Mouse (Mus musculus) heart, postnatal 0 days (tissue): Measurements from ENCODE around the gene Rundc3a. TPM values are rescaled to one million over a fixed set of nuclear protein-coding genes. Genes with fewer than 3 reads are reported as not detected.

ENCODE experiments used
- ATAC-seq: fragments of 200-750 bp; cut with Nextera tagmentation; 2 replicates; pipeline ENCODE4 v1.8.0; 2017; ENCODE audit warnings: low read depth, moderate number of reproducible peaks, moderate library complexity; ENCODE audit not compliant: insufficient read depth
- DNase-seq: peaks from one replicate; pipeline ENCODE4 v3.0.0-alpha.2; 2016; ENCODE audit warnings: low spot score
- H3K27ac ChIP-seq: fragments of 300-500 bp; sonication (generic); 2 replicates; pipeline ENCODE4 v1.5.1; 2014; ENCODE audit warnings: low read depth, mild to moderate bottlenecking
- H3K27me3 ChIP-seq: fragments of 300-500 bp; sonication (generic); 2 replicates; pipeline ENCODE4 v1.6.1; 2014; ENCODE audit warnings: low read length, mixed read lengths; ENCODE audit not compliant: control insufficient read depth, insufficient read depth
- H3K36me3 ChIP-seq: fragments of 300-500 bp; sonication (generic); replicated peaks from 2 replicates; pipeline ENCODE4 v1.6.1; 2014; ENCODE audit warnings: low read length, mixed read lengths; ENCODE audit not compliant: control insufficient read depth, insufficient read depth
- H3K4me1 ChIP-seq: fragments of 300-500 bp; sonication (generic); 2 replicates; pipeline ENCODE4 v1.6.1; 2014; ENCODE audit warnings: antibody characterized with exemption; ENCODE audit not compliant: control insufficient read depth, insufficient read depth
- H3K4me2 ChIP-seq: fragments of 300-500 bp; sonication (generic); 2 replicates; pipeline ENCODE4 v1.6.1; 2014; ENCODE audit warnings: low read depth, mild to moderate bottlenecking, low read length, moderate library complexity
- H3K4me3 ChIP-seq: fragments of 300-500 bp; sonication (generic); 2 replicates; pipeline ENCODE4 v1.5.1; 2014; ENCODE audit warnings: low read depth, low read length
- H3K9ac ChIP-seq: fragments of 300-500 bp; sonication (generic); replicated peaks from 2 replicates; pipeline ENCODE4 v1.6.1; 2014; ENCODE audit warnings: low read depth, low read length, mixed read lengths
- H3K9me3 ChIP-seq: fragments of 300-500 bp; sonication (generic); replicated peaks from 2 replicates; pipeline ENCODE4 v1.6.1; 2016; ENCODE audit warnings: low read length; ENCODE audit not compliant: control insufficient read depth
- CTCF ChIP-seq: IDR thresholded peaks from 2 replicates; pipeline ENCODE4 v1.5.1; 2016; ENCODE audit warnings: antibody characterized with exemption, control low read depth, low read depth
- EP300 ChIP-seq: IDR thresholded peaks from 2 replicates; pipeline ENCODE4 v1.6.1; 2016; ENCODE audit warnings: antibody characterized with exemption, low read depth
- WGBS: fragments of 180-500 bp; shearing (Covaris S2); extraction: QIAGEN DNeasy Blood & Tissue Kit; methylation state at CpG from one replicate; pipeline ENCODE4 v1.1.7; 2014; 5-methylcytosine and 5-hydroxymethylcytosine counted together
- polyA plus RNA-seq: library from polyadenylated mRNA; unstranded; fragments of >200 nt; fragmentation: Nextera tagmentation; extraction: Ambion mirVana; gene quantifications from 2 replicates; pipeline ENCODE4 v1.2.1, GENCODE M21; 2015
- total RNA-seq: library from RNA; depleted of rRNA; stranded (reverse); fragments of >200 nt; gene quantifications from 2 replicates; pipeline ENCODE4 v1.2.3, GENCODE M21; 2014; ENCODE audit warnings: low replicate concordance

The Rundc3a gene
- total and polyA plus RNA-seq, 2 experiments from 2014 or later = 0.74 to 12.5 TPM

DNA sequence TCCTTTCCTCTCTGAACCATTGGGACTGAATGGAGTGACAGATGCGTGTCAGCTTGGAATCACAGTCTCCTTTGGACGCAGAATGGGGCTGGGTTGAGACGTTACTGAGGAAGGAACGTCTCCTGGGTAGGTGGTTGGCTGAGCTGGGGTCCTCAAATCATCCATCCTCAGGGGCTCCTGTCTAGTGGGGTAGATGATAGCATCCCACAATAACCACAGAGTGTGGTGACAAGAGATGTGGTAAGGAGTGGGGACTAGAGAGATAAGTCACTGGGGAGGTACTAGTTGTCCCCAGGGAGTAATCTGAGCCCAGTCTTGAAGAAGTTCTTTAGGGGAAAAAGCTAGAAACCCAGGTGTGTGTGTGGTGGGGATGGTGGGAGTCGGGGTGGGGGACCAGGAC is 24.9 kb upstream of the Rundc3a start:
- Histone ChIP-seq H3K4me3 (no peak overlapping the region), H3K9me3 (no peaks in the 10 kb centered on the region), H3K4me1 (no peaks in the 10 kb centered on the region), H3K36me3 (no peaks in the 10 kb centered on the region), H3K4me2 (no peak overlapping the region), H3K27ac (no peak overlapping the region), H3K9ac (no peak overlapping the region), H3K27me3 (no peaks in the 10 kb centered on the region; the same call in 1 of the 2 replicates)
- 61% methylated on average over 5 of the region's 5 CpGs for whole genome bisulfite sequencing
- no peak for ATAC-seq
- TF ChIP-seq EP300 (no peak), CTCF (no peak)
- DNase-seq = no peak

DNA sequence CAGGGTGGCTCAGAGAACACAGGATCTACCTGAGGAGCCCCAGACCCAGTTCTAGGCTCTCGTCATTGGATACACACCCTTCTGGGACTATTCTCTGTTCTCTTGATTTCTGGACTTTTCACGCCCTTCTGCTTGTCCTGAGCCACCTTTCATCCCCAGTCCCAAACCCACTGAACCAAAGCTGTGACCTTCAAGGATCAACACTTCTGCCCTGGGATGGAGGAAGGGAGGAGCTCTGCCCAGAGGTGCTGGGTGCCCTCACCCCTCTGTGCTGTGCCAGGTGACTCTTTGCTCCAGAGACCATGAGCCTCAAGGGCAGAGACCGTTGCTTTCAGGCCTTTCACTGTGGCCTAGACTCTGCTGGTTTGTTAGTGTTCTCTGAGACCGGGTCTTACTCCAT is 23.9 kb upstream of the Rundc3a start:
- ATAC-seq = no peak
- WGBS = 89% methylated on average over 4 of the region's 4 CpGs

DNA sequence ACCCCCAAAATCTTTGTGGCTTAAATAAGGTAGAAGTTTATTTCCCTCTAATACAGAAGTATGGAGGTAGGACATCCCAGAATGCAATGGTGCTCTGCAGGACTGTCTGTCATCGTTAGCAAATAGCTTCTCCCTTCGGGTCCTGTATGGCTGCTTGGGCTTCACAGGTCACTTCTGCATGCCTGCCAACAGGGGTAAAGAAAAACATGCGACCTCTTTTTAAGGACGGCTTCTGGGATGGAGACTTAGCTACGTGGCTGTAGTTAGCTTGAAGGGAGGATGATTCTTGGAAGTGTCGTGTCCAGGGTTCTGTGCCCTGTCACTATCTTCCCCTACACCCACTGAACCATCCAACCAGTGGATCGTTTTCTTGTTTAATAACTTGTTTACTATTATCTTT is 22.9 kb upstream of the Rundc3a start:
- TF ChIP-seq EP300 (no peak), CTCF (no peak)
- DNase-seq (no peak), ATAC-seq (no peak)
- Histone ChIP-seq H3K27me3 (no peaks in the 10 kb centered on the region; the same call in 1 of the 2 replicates), H3K4me2 (no peak overlapping the region), H3K4me1 (peaks cover 2% of the 10 kb centered on the region; the same call in 1 of the 2 replicates), H3K9ac (no peak overlapping the region), H3K4me3 (no peak overlapping the region), H3K36me3 (no peaks in the 10 kb centered on the region), H3K27ac (no peak overlapping the region), H3K9me3 (no peaks in the 10 kb centered on the region)
- WGBS = 43% methylated on average over 7 of the region's 7 CpGs

More for the DNA sequence above, 23.9 kb upstream of the Rundc3a start:
- no peak for TF ChIP-seq CTCF
- TF ChIP-seq EP300 = no peak
- H3K4me1 ChIP-seq = no peaks in the 10 kb centered on the region
- no peak for DNase-seq
- H3K36me3 ChIP-seq = no peaks in the 10 kb centered on the region
- H3K4me3 ChIP-seq = no peak overlapping the region
- no peaks in the 10 kb centered on the region for H3K9me3 ChIP-seq
- H3K9ac ChIP-seq = no peak overlapping the region
- no peaks in the 10 kb centered on the region; the same call in 1 of the 2 replicates for H3K27me3 ChIP-seq
- H3K4me2 ChIP-seq = no peak overlapping the region
- H3K27ac ChIP-seq = no peak overlapping the region

DNA sequence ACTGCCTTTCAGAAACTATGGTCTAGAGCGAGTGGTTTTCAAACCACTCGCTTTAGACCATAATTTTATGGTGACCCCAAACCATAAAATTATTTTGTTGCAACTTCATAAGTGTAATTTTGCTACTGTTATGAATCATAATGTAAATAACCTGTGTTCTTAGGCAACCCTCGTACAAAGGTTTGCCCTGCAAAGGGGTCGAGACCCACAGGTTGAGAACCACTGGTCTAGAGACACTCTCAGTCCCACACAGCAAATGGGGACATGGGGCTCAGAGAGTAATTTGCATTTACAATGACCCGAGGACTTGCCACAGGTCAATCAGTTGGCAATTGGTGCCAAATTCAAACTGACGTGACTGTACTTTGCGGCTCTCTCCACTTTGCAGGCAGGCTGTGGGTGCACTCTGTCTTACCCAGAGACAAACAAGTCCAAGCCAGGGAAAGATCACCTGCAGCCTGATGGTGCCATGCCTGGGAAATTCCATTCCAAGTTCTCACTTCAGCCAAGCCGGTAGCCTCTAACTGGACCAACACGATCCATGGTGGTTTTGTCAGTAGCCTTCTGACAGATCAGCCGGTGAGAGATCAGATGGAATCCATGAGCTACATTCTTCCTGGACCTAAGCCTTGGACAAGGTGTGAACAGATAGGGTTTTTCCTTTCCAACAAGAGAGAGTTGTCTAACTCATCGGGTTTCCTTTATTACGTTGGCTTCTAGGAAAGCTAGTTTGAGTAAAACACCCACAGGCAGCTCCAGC is 21.1 kb upstream of the Rundc3a start:
- no peak overlapping the region for H3K4me2 ChIP-seq
- no peaks in the 10 kb centered on the region for H3K36me3 ChIP-seq
- H3K4me1 ChIP-seq = peaks cover 15% of the 10 kb centered on the region; the same call in 1 of the 2 replicates
- no peak for ATAC-seq
- H3K4me3 ChIP-seq = no peak overlapping the region
- H3K27ac ChIP-seq = no peak overlapping the region
- H3K27me3 ChIP-seq = no peaks in the 10 kb centered on the region; the same call in 1 of the 2 replicates
- no peak for TF ChIP-seq EP300
- TF ChIP-seq CTCF = no peak
- no peak for DNase-seq
- H3K9me3 ChIP-seq = no peaks in the 10 kb centered on the region
- WGBS = 78% methylated on average over 12 of the region's 12 CpGs
- no peak overlapping the region for H3K9ac ChIP-seq

DNA sequence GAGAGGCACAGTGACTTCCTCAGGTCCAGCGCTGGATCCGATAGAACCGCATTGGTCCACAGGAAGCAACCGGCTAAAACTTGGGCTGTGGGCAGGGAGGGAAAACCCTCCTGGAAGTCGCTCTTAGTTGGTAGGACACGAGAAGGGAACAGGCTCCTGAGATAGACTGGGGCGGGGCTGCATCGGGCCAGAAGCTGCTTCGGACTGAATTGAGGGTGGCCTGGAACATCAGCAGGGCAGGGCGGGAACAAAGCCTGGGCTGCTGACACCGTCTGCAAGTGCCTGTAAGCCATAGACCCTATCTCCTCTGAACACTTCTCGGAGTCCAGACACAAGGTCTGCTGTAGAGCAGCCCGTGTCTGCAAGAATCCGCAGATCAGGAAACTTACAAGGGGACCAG is 20.3 kb upstream of the Rundc3a start:
- 40% methylated on average over 14 of the region's 14 CpGs for WGBS
- Histone ChIP-seq H3K4me1 (peaks cover 15% of the 10 kb centered on the region; the same call in 1 of the 2 replicates), H3K4me3 (no peak overlapping the region), H3K9me3 (no peaks in the 10 kb centered on the region), H3K27me3 (no peaks in the 10 kb centered on the region; the same call in 1 of the 2 replicates), H3K4me2 (no peak overlapping the region), H3K9ac (no peak overlapping the region), H3K36me3 (no peaks in the 10 kb centered on the region), H3K27ac (no peak overlapping the region)
- no peak for ATAC-seq
- no peak for DNase-seq
- no peak for TF ChIP-seq CTCF
- no peak for TF ChIP-seq EP300
